Mouse (Mus musculus) lung, embryonic 16.5 days (tissue): ENCODE results near the gene Gm44973. TPM values are rescaled to one million over a fixed set of nuclear protein-coding genes. Genes with fewer than 3 reads are reported as not detected.
"Not testable (repeated sequence)": the region's sequence is repeated elsewhere in the genome, so short reads cannot be mapped to it uniquely, and the experiment has no call there.

Experiments
- ATAC-seq: fragments of 200-750 bp; cut with Nextera tagmentation; 2 replicates; pipeline ENCODE4 v1.8.0; 2017; ENCODE audit warnings: low read depth, mild to moderate bottlenecking, moderate library complexity
- H3K27ac ChIP-seq: fragments of 300-500 bp; sonication (generic); 2 replicates; pipeline ENCODE4 v1.5.1; 2014; ENCODE audit warnings: mild to moderate bottlenecking, control low read depth, low read length
- H3K27me3 ChIP-seq: fragments of 300-500 bp; sonication (generic); 2 replicates; pipeline ENCODE4 v1.6.1; 2014; ENCODE audit warnings: low read depth, low read length, mixed read lengths; ENCODE audit not compliant: control insufficient read depth, insufficient read depth
- H3K36me3 ChIP-seq: fragments of 300-500 bp; sonication (generic); 2 replicates; pipeline ENCODE4 v1.6.1; 2014; ENCODE audit warnings: low read length; ENCODE audit not compliant: control insufficient read depth, insufficient read depth
- H3K4me1 ChIP-seq: fragments of 300-500 bp; sonication (generic); replicated peaks from 2 replicates; pipeline ENCODE4 v1.6.1; 2014; ENCODE audit warnings: low read length, mixed read lengths; ENCODE audit not compliant: control insufficient read depth, insufficient read depth
- H3K4me2 ChIP-seq: fragments of 300-500 bp; sonication (generic); 2 replicates; pipeline ENCODE4 v1.6.1; 2014; ENCODE audit warnings: low read depth, low read length, control low read depth
- H3K4me3 ChIP-seq: fragments of 300-500 bp; sonication (generic); 2 replicates; pipeline ENCODE4 v1.5.1; 2014; ENCODE audit warnings: mild to moderate bottlenecking, low read length, control low read depth
- H3K9ac ChIP-seq: fragments of 300-500 bp; sonication (generic); 2 replicates; pipeline ENCODE4 v1.6.1; 2014; ENCODE audit warnings: low read length, control low read depth
- H3K9me3 ChIP-seq: fragments of 300-500 bp; sonication (generic); 2 replicates; pipeline ENCODE4 v1.6.1; 2016; ENCODE audit warnings: low read length; ENCODE audit not compliant: control insufficient read depth
- WGBS: fragments of 180-500 bp; shearing (Covaris S2); extraction: QIAGEN DNeasy Blood & Tissue Kit; methylation state at CpG from one replicate; pipeline ENCODE4 v1.1.7; 2014; 5-methylcytosine and 5-hydroxymethylcytosine counted together
- polyA plus RNA-seq: library from polyadenylated mRNA; unstranded; fragments of >200 nt; fragmentation: Nextera tagmentation; extraction: Ambion mirVana; gene quantifications from 2 replicates; pipeline ENCODE4 v1.2.1, GENCODE M21; 2015

The Gm44973 gene
- polyA plus RNA-seq, 1 experiment from 2014 or later: 1.3 TPM

GRCm38 (mm10) chr7:4993999-4994788, 21.1 kb upstream of the Gm44973 start:
- Histone ChIP-seq H3K9ac (0 out of 2 replicates have a peak overlapping the region, but pooled peaks have one; percentile 79), H3K27me3 (no peaks in the 10 kb centered on the region; the same call in 1 of the 2 replicates), H3K9me3 (0 out of 2 replicates have a peak, but pooled peaks cover 2% of the 10 kb centered on the region), H3K27ac (no peak overlapping the region), H3K4me2 (peak overlapping the region; percentile 60; the same call in 1 of the 2 replicates), H3K4me1 (peaks cover 16% of the 10 kb centered on the region; the same call in 1 of the 2 replicates), H3K4me3 (no peak overlapping the region), H3K36me3 (peaks cover 21% of the 10 kb centered on the region)
- no peak for ATAC-seq
- WGBS: 55% methylated on average over 57 of the region's 59 CpGs

GRCm38 (mm10) chr7:4995268-4996002, 19.9 kb upstream of the Gm44973 start:
- H3K4me1 ChIP-seq: peaks cover 16% of the 10 kb centered on the region; the same call in 1 of the 2 replicates
- peak overlapping the region; percentile 40 for H3K27ac ChIP-seq
- H3K9ac ChIP-seq: peak overlapping the region; percentile 79
- H3K4me3 ChIP-seq: peak overlapping the region; percentile 80
- H3K4me2 ChIP-seq: peak overlapping the region; percentile 60
- WGBS: 6% methylated on average over 18 of the region's 19 CpGs
- 0 out of 2 replicates have a peak, but pooled peaks cover 2% of the 10 kb centered on the region for H3K9me3 ChIP-seq
- peaks cover 21% of the 10 kb centered on the region for H3K36me3 ChIP-seq
- ATAC-seq: peak; percentile 46
- no peaks in the 10 kb centered on the region; the same call in 1 of the 2 replicates for H3K27me3 ChIP-seq

GRCm38 (mm10) chr7:4996003-4996895, 19.0 kb upstream of the Gm44973 start, which contains the start of gene Zfp579:
Gene Zfp579 (minus strand): TSS chr7:4996158.
- ATAC-seq: peak; percentile 92
- Histone ChIP-seq H3K36me3 (peaks cover 21% of the 10 kb centered on the region), H3K4me1 (peaks cover 16% of the 10 kb centered on the region; the same call in 1 of the 2 replicates), H3K27ac (peak within 1 kb of the TSS; percentile 76), H3K27me3 (no peaks in the 10 kb centered on the region; the same call in 1 of the 2 replicates), H3K4me2 (peak within 1 kb of the TSS; percentile 60), H3K4me3 (peak within 1 kb of the TSS; percentile 80), H3K9me3 (0 out of 2 replicates have a peak, but pooled peaks cover 2% of the 10 kb centered on the region), H3K9ac (peak within 1 kb of the TSS; percentile 79)
- 2% methylated on average over 19 of the region's 26 CpGs for WGBS

- Histone ChIP-seq H3K4me1 (peaks cover 16% of the 10 kb centered on the region; the same call in 1 of the 2 replicates), H3K27ac (no peak overlapping the region; the same call in 1 of the 2 replicates), H3K4me2 (peak overlapping the region; percentile 60), H3K4me3 (peak overlapping the region; percentile 80), H3K36me3 (peaks cover 16% of the 10 kb centered on the region), H3K9me3 (0 out of 2 replicates have a peak, but pooled peaks cover 2% of the 10 kb centered on the region), H3K9ac (no peak overlapping the region; the same call in 1 of the 2 replicates), H3K27me3 (no peaks in the 10 kb centered on the region; the same call in 1 of the 2 replicates)
- peak; percentile 15; the same call in 1 of the 2 replicates for ATAC-seq
- 42% methylated on average over 6 of the region's 8 CpGs for WGBS
Measured at GRCm38 (mm10) chr7:4996934-4997333, 18.4 kb upstream of the Gm44973 start.

- Histone ChIP-seq H3K9me3 (no peaks in the 10 kb centered on the region), H3K9ac (no peak overlapping the region)
- WGBS: 58% methylated on average over 2 of the region's 2 CpGs
Measured at GRCm38 (mm10) chr7:4999876-5000275, 15.4 kb upstream of the Gm44973 start.

GRCm38 (mm10) chr7:5002876-5003275, 12.4 kb upstream of the Gm44973 start:
- H3K4me3 ChIP-seq, H3K27me3 ChIP-seq, H3K9ac ChIP-seq, H3K4me2 ChIP-seq, H3K4me1 ChIP-seq, H3K9me3 ChIP-seq, H3K36me3 ChIP-seq, ATAC-seq, H3K27ac ChIP-seq: not testable (repeated sequence)
- WGBS: 65% methylated on average over 8 of the region's 8 CpGs

More at GRCm38 (mm10) chr7:4999876-5000275, 15.4 kb upstream of the Gm44973 start:
- no peak for ATAC-seq
- Histone ChIP-seq H3K27me3 (no peaks in the 10 kb centered on the region), H3K4me2 (no peak overlapping the region), H3K4me1 (peaks cover 10% of the 10 kb centered on the region; the same call in 1 of the 2 replicates), H3K27ac (no peak overlapping the region), H3K4me3 (no peak overlapping the region), H3K36me3 (no peaks in the 10 kb centered on the region)

GRCm38 (mm10) chr7:5008229-5008628, 7.1 kb upstream of the Gm44973 start:
- Histone ChIP-seq H3K4me2 (no peak overlapping the region), H3K27me3 (no peaks in the 10 kb centered on the region), H3K4me3 (no peak overlapping the region), H3K9ac (no peak overlapping the region), H3K9me3 (no peaks in the 10 kb centered on the region), H3K4me1 (peaks cover 4% of the 10 kb centered on the region), H3K36me3 (peaks cover 53% of the 10 kb centered on the region), H3K27ac (no peak overlapping the region)
- no peak for ATAC-seq
- WGBS: 99% methylated on average over 26 of the region's 26 CpGs

GRCm38 (mm10) chr7:5012681-5013513, 2.4 kb upstream of the Gm44973 start:
- Histone ChIP-seq H3K27me3 (no peaks in the 10 kb centered on the region), H3K9ac (no peak overlapping the region), H3K9me3 (no peaks in the 10 kb centered on the region), H3K4me3 (peak overlapping the region; percentile 83), H3K4me1 (peaks cover 14% of the 10 kb centered on the region), H3K4me2 (peak overlapping the region; percentile 55), H3K27ac (peak overlapping the region; percentile 58), H3K36me3 (peaks cover 50% of the 10 kb centered on the region)
- WGBS: 85% methylated on average over 27 of the region's 27 CpGs
- no peak for ATAC-seq
